Mouse (Mus musculus): ENCODE data around the gene Capn12. TPM values are rescaled to one million over a fixed set of nuclear protein-coding genes. Genes with fewer than 3 reads are reported as not detected.
"Not testable (repeated sequence)": the region's sequence is repeated elsewhere in the genome, so short reads cannot be mapped to it uniquely, and the experiment has no call there.

Gene Capn12
- total RNA-seq, 2 experiments from 2014 or later, result not detected

GRCm38 (mm10) chr7:28877155-28877554 lies 4.1 kb upstream of the Capn12 start:
- peak; percentile 89 for ATAC-seq (replicated peaks; ENCODE audit: poor library complexity)

GRCm38 (mm10) chr7:28877856-28878255 lies 3.4 kb upstream of the Capn12 start:
- no peak for ATAC-seq (replicated peaks; ENCODE audit: poor library complexity)

GRCm38 (mm10) chr7:28879606-28880005 lies 1.6 kb upstream of the Capn12 start:
- ATAC-seq (replicated peaks; ENCODE audit: poor library complexity), result peak; percentile 38

- ATAC-seq (replicated peaks; ENCODE audit: poor library complexity), result no peak
Measured at GRCm38 (mm10) chr7:28880554-28880953, 668 bp upstream of the Capn12 start.

- ATAC-seq (replicated peaks; ENCODE audit: poor library complexity), result no peak
Measured at GRCm38 (mm10) chr7:28883039-28883438, 1.8 kb downstream of the Capn12 start.

- not testable (repeated sequence) for ATAC-seq (replicated peaks; ENCODE audit: poor library complexity)
Measured at GRCm38 (mm10) chr7:28883704-28884103, 2.5 kb downstream of the Capn12 start.

- no peak for ATAC-seq (replicated peaks; ENCODE audit: poor library complexity)
Measured at GRCm38 (mm10) chr7:28886486-28886885, 5.3 kb downstream of the Capn12 start.

- ATAC-seq (replicated peaks; ENCODE audit: poor library complexity), result no peak
Measured at GRCm38 (mm10) chr7:28888701-28889161, 7.5 kb downstream of the Capn12 start.

GRCm38 (mm10) chr7:28892601-28893000 lies 11.4 kb downstream of the Capn12 start:
- ATAC-seq (replicated peaks; ENCODE audit: poor library complexity), result no peak

GRCm38 (mm10) chr7:28893643-28894265 lies 12.5 kb downstream of the Capn12 start:
- ATAC-seq (replicated peaks; ENCODE audit: poor library complexity), result peak; percentile 71

GRCm38 (mm10) chr7:28894942-28895341 lies 13.7 kb downstream of the Capn12 start:
- ATAC-seq (replicated peaks; ENCODE audit: poor library complexity), result peak; percentile 27; the same call in 1 of the 2 replicates

GRCm38 (mm10) chr7:28897661-28898060 lies 16.4 kb downstream of the Capn12 start:
- no peak for ATAC-seq (replicated peaks; ENCODE audit: poor library complexity)

GRCm38 (mm10) chr7:28899972-28900371 lies 18.8 kb downstream of the Capn12 start:
- no peak for ATAC-seq (replicated peaks; ENCODE audit: poor library complexity)

- no peak for ATAC-seq (replicated peaks; ENCODE audit: poor library complexity)
Measured at GRCm38 (mm10) chr7:28901311-28902125, 20.3 kb downstream of the Capn12 start.

- no peak for ATAC-seq (replicated peaks; ENCODE audit: poor library complexity)
Measured at GRCm38 (mm10) chr7:28902180-28902579, 21.0 kb downstream of the Capn12 start.

- ATAC-seq (replicated peaks; ENCODE audit: poor library complexity), result no peak
Measured at GRCm38 (mm10) chr7:28902809-28903208, 21.6 kb downstream of the Capn12 start.

GRCm38 (mm10) chr7:28903778-28904177 lies 22.6 kb downstream of the Capn12 start:
- ATAC-seq (replicated peaks; ENCODE audit: poor library complexity), result no peak

GRCm38 (mm10) chr7:28907195-28907594 lies 26.0 kb downstream of the Capn12 start:
- no peak for ATAC-seq (replicated peaks; ENCODE audit: poor library complexity)

- ATAC-seq (replicated peaks; ENCODE audit: poor library complexity), result no peak
Measured at GRCm38 (mm10) chr7:28911632-28912031, 30.4 kb downstream of the Capn12 start.

- ATAC-seq (replicated peaks; ENCODE audit: poor library complexity), result no peak
Measured at GRCm38 (mm10) chr7:28913171-28913570, 31.9 kb downstream of the Capn12 start.

GRCm38 (mm10) chr7:28916491-28916890 lies 35.3 kb downstream of the Capn12 start:
- ATAC-seq (replicated peaks; ENCODE audit: poor library complexity), result peak; percentile 69
